8 mouse cellular contexts compared by ENCODE assay signal in the genomic region with DNA sequence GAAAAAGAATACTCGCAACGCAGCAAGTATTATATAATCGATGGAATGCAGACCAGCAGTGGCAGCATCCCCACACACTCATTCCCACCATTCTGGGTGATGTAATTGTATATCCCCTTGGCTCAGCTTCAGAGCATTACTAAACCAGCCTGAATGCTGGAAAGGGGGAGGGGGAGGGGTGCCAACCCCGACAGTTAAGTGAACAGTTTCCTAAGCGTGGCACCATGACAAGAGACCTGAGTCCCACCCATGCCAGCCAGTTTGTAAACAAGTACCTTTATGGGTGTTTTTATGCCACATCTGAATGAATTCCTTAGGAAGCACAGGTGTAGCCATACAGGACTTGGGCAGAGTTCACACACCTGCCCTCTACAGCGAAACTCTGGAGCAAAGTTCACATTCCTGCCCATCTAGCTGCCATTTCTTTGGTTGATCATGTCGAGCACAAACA. TPM values are rescaled to one million over a fixed set of nuclear protein-coding genes. Genes with fewer than 3 reads are reported as not detected.
DNase-seq lines count a peak whose midpoint lies in the region; ATAC-seq lines count a peak whose summit lies in the region.

No protein-coding gene starts in this region.

- no peaks in the 10 kb centered on the region for H3K9me3 ChIP-seq in forebrain, embryonic 13.5 days (replicated peaks)
- H3K9me3 ChIP-seq in forebrain, embryonic 10.5 days, result no peaks in the 10 kb centered on the region
- no peaks in the 10 kb centered on the region for H3K9me3 ChIP-seq in kidney, embryonic 16.5 days (ENCODE audit: low read length)
- no peaks in the 10 kb centered on the region for H3K9me3 ChIP-seq in liver, embryonic 15.5 days (replicated peaks)
- no peaks in the 10 kb centered on the region for H3K9me3 ChIP-seq in stomach, embryonic 15.5 days

- no peaks in the 10 kb centered on the region for H3K36me3 ChIP-seq in forebrain, embryonic 13.5 days (ENCODE audit: poor library complexity, severe bottlenecking)
- H3K36me3 ChIP-seq in forebrain, embryonic 10.5 days (replicated peaks), result peaks cover 33% of the 10 kb centered on the region
- peaks cover 7% of the 10 kb centered on the region; the same call in 1 of the 2 replicates for H3K36me3 ChIP-seq in kidney, embryonic 16.5 days (ENCODE audit: insufficient read depth, low read length)
- H3K36me3 ChIP-seq in liver, embryonic 15.5 days (replicated peaks), result no peaks in the 10 kb centered on the region
- H3K36me3 ChIP-seq in stomach, embryonic 15.5 days, result no peaks in the 10 kb centered on the region

- DNase-seq in forebrain, embryonic 10.5 days (ENCODE audit: extremely low spot score, low spot score), result no peak
- peak; percentile 11 to 46 for DNase-seq in adrenal gland, postnatal 36 days
- DNase-seq in natural killer cell, adult 2 months (ENCODE audit: low spot score in 2 of 2), result no peak

- H3K4me1 ChIP-seq in forebrain, embryonic 13.5 days, result peaks cover 33% of the 10 kb centered on the region
- peaks cover 22% of the 10 kb centered on the region for H3K4me1 ChIP-seq in forebrain, embryonic 10.5 days
- H3K4me1 ChIP-seq in kidney, embryonic 16.5 days (ENCODE audit: insufficient read depth, low read length), result peaks cover 45% of the 10 kb centered on the region
- H3K4me1 ChIP-seq in liver, embryonic 15.5 days (replicated peaks), result peaks cover 21% of the 10 kb centered on the region; the same call in 1 of the 2 replicates
- H3K4me1 ChIP-seq in stomach, embryonic 15.5 days, result peaks cover 32% of the 10 kb centered on the region

- 0 out of 2 replicates have a peak, but pooled peaks cover 5% of the 10 kb centered on the region for H3K27me3 ChIP-seq in forebrain, embryonic 13.5 days
- no peaks in the 10 kb centered on the region for H3K27me3 ChIP-seq in forebrain, embryonic 10.5 days (ENCODE audit: poor library complexity, severe bottlenecking)
- no peaks in the 10 kb centered on the region for H3K27me3 ChIP-seq in kidney, embryonic 16.5 days (ENCODE audit: insufficient read depth, low read length)
- H3K27me3 ChIP-seq in liver, embryonic 15.5 days, result no peaks in the 10 kb centered on the region
- no peaks in the 10 kb centered on the region for H3K27me3 ChIP-seq in stomach, embryonic 15.5 days (replicated peaks)

- 45% methylated on average over 7 of the region's 7 CpGs for WGBS in forebrain, embryonic 13.5 days
- WGBS in forebrain, embryonic 10.5 days, result 85% methylated on average over 7 of the region's 7 CpGs
- WGBS in kidney, embryonic 16.5 days, result 14% methylated on average over 7 of the region's 7 CpGs
- WGBS in liver, embryonic 15.5 days (ENCODE audit: insufficient replicate concordance), result 57% methylated on average over 7 of the region's 7 CpGs
- 14% methylated on average over 7 of the region's 7 CpGs for WGBS in stomach, embryonic 15.5 days

- H3K4me2 ChIP-seq in forebrain, embryonic 13.5 days, result peak overlapping the region; percentile 51
- H3K4me2 ChIP-seq in kidney, embryonic 16.5 days (replicated peaks; ENCODE audit: low read depth, low read length), result peak overlapping the region; percentile 41
- H3K4me2 ChIP-seq in liver, embryonic 15.5 days, result peak overlapping the region; percentile 5
- H3K4me2 ChIP-seq in stomach, embryonic 15.5 days, result peak overlapping the region; percentile 45

- no peak overlapping the region for H3K9ac ChIP-seq in forebrain, embryonic 13.5 days
- no peak overlapping the region for H3K9ac ChIP-seq in kidney, embryonic 16.5 days (replicated peaks; ENCODE audit: low read length)
- no peak overlapping the region for H3K9ac ChIP-seq in liver, embryonic 15.5 days
- H3K9ac ChIP-seq in stomach, embryonic 15.5 days, result no peak overlapping the region

- peak overlapping the region; percentile 61 for H3K27ac ChIP-seq in forebrain, embryonic 13.5 days
- no peak overlapping the region for H3K27ac ChIP-seq in forebrain, embryonic 10.5 days
- peak overlapping the region; percentile 94 for H3K27ac ChIP-seq in kidney, embryonic 16.5 days (ENCODE audit: low read length)
- H3K27ac ChIP-seq in liver, embryonic 15.5 days (replicated peaks), result peak overlapping the region; percentile 72
- H3K27ac ChIP-seq in stomach, embryonic 15.5 days, result peak overlapping the region; percentile 92

- H3K4me3 ChIP-seq in forebrain, embryonic 13.5 days, result peak overlapping the region; percentile 12; the same call in 1 of the 2 replicates
- no peak overlapping the region for H3K4me3 ChIP-seq in forebrain, embryonic 10.5 days
- H3K4me3 ChIP-seq in kidney, embryonic 16.5 days (ENCODE audit: low read length), result peak overlapping the region; percentile 3
- no peak overlapping the region for H3K4me3 ChIP-seq in liver, embryonic 15.5 days (replicated peaks)
- H3K4me3 ChIP-seq in stomach, embryonic 15.5 days (replicated peaks), result no peak overlapping the region

- peak; percentile 79 for ATAC-seq in forebrain, embryonic 13.5 days
- ATAC-seq in granulocyte monocyte progenitor cell, adult 5-6 weeks (replicated peaks; ENCODE audit: poor library complexity, severe bottlenecking), result peak; percentile 25; the same call in 1 of the 2 replicates
- peak; percentile 64 for ATAC-seq in kidney, embryonic 16.5 days (ENCODE audit: low FRiP score, low TSS enrichment)
- ATAC-seq in liver, embryonic 15.5 days (ENCODE audit: insufficient read depth), result peak; percentile 68; the same call in 1 of the 2 replicates
- ATAC-seq in stomach, embryonic 15.5 days (ENCODE audit: insufficient read depth, low FRiP score, low read depth), result peak; percentile 65

RNA-seq across cellular contexts. Expression of a gene that starts 53.0 kb away (rescaled TPM):
- polyA plus RNA-seq in forebrain, embryonic 13.5 days (2015; fragmentation: Nextera tagmentation; extraction: Ambion mirVana), result 3.8 and 4.2 TPM in 2 replicates
- 9.3 and 9.5 TPM in 2 replicates for polyA plus RNA-seq in forebrain, embryonic 10.5 days (2016; fragmentation: Nextera tagmentation; extraction: Ambion mirVana)
- 10 to 100 TPM; 12.7 to 14.3 TPM for total RNA-seq in adrenal gland, postnatal 36 days (2021)
- total RNA-seq in granulocyte monocyte progenitor cell, adult 5-6 weeks (2014; fragmentation: Nextera tagmentation), result 4.9 and 6.7 TPM in 2 replicates
- 3.2 and 3.7 TPM in 2 replicates for total RNA-seq in granulocyte monocyte progenitor cell, adult 5-6 weeks (2017)
- polyA plus RNA-seq in kidney, embryonic 16.5 days (2015; fragmentation: Nextera tagmentation; extraction: Ambion mirVana), result 18.5 and 19.9 TPM in 2 replicates
- polyA plus RNA-seq in liver, embryonic 15.5 days (2015; fragmentation: Nextera tagmentation; extraction: Ambion mirVana), result 3.5 and 4.0 TPM in 2 replicates
- 14.6 and 18.3 TPM in 2 replicates for polyA plus RNA-seq in stomach, embryonic 15.5 days (2015; fragmentation: Nextera tagmentation; extraction: Ambion mirVana)

Comparison
In these comparisons a context has a peak if more than half of its experiments do, and no peak if none do; other contexts are left out.
1. H3K4me3 ChIP-seq: peak in forebrain, embryonic 13.5 days (single experiment) and kidney, embryonic 16.5 days (single experiment); none in forebrain, embryonic 10.5 days (single experiment), liver, embryonic 15.5 days (single experiment) and stomach, embryonic 15.5 days (single experiment).
2. ATAC-seq: peak in every context shown above with its lines; median percentile 79 in forebrain, embryonic 13.5 days; 68 in liver, embryonic 15.5 days; 65 in stomach, embryonic 15.5 days; 64 in kidney, embryonic 16.5 days; 25 in granulocyte monocyte progenitor cell, adult 5-6 weeks.
3. DNase-seq: peak in adrenal gland, postnatal 36 days (2 of 2); none in forebrain, embryonic 10.5 days (single experiment) and natural killer cell, adult 2 months (0 of 2).
4. Peak in every context shown above with its lines, with median percentiles within 50 percentile points of each other: H3K4me2 ChIP-seq.